Mouse (Mus musculus): Measurements from ENCODE around the gene Slc8a2.
A peak's percentile ranks its signal among the peaks of the same experiment; 100 is the strongest.

Gene Slc8a2

DNA sequence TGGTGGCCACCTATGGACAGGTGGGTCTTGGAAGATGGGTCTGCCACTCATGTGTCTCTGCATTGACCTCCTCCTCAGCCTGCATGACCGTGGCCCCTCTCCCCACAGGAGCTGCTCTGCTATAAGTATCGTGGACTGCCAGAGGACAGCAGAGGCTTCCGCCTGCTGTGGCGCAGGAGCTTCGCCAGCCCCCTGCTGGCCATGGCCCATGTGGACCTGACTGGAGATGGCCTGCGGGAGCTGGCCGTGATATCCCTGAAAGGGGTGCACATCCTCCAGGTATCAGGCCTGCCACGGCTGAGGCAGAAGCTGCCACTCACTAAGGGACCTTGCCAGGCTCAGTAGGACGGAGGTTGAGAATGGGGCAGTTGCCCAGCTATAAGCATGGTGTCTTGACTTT, 3.8 kb upstream of the Slc8a2 start:
- DNase-seq (ENCODE audit: low spot score), result no peak

DNA sequence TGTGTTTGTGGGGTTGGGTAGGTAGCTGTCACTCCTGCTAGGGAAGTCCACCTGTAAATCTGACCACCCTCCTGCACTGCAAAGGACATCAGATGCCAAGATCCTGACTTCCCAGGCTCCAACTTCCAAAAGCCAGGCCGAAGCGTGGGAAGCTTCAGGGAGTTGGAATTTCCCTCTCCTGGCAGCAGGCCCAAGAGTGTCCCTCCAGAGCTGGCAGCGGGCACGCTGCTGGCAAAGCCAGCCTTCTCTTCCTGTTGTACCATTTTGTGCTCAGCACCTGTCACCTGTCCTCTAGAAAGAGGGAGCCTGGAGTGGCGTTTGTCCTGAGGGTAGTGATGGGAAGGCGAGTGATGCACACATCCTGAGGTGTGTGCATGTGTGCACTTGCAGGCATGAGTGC, 1.3 kb upstream of the Slc8a2 start:
- DNase-seq (ENCODE audit: low spot score), result peak; percentile 61

- no peak for DNase-seq (ENCODE audit: low spot score)
Measured at GRCm38 (mm10) chr7:16128899-16129298, 727 bp upstream of the Slc8a2 start.

DNA sequence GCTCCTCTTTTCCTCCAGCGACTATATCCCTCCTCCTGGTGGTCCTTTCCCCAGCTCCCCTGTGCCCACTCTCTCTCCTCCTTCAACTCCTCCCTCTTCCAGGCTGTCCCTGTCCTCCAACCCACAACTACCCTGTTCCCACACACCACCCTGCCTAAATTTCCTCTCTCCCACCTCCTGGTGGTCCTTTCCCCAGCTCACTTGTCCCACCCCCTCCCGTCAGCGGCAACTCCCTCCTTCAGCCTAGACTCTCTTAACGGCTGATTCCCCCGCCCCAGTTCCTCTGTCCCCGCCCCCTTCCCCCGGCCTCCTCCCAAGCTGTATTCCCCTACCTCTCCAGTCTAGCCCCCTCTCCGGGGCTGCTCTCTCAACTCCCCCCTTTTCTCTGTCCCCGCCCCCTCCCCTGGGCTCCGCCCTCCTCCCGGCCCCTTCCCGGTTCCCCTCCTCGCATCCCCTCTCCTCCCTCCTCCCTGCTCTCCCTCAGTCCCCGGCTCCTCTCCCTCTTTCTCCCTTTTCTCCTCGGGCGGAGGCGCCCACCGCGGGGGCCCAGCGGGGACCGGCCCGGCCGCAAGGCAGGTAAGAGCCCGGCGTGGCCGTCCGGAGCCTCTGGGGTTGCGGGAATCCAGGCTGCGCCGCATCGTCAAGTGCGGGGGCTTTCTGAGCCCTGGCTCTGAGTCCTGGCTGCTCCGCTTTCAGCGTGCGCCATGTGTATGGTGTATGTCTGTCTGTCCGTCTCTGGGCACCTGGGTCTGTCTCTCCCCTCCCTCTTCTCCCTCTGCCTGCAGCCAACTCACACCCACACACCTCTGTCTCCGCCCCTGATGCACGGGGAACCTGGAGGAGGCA, 443 bp downstream of the Slc8a2 start:
- peak; percentile 74 for DNase-seq (ENCODE audit: low spot score)

DNA sequence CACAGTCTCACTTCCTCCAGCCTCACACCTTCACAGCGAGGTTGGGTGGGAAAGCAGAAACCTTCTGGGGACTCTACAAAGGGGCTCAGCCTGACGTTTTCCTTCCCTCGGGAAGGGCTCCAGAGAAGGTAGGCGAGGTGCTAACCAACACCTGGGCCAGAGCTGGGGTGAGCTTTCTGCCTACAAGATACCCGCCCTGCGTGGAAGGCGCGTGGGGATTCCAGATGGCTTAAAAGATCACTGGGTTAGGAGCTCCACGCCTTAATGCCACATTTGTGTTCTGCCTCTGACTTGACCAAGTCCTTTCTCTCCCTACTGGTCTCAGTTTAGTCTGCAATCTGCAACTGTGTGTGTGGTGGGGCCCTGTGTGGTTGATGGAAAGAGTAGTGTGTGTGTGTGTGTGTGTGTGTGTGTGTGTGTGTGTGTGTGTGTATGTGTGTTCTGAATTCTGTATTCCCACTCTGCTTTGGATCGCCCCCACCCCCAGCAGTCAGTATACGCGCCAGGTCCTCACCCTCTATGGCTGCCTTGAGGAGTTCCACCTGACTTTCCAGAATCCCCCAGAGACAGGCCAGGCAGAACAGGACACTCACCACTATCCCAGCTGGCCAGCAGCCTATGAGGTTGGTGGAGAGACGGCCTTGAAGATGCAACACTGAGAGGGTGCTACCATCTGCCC, 1.5 kb downstream of the Slc8a2 start:
- DNase-seq (ENCODE audit: low spot score), result no peak

DNA sequence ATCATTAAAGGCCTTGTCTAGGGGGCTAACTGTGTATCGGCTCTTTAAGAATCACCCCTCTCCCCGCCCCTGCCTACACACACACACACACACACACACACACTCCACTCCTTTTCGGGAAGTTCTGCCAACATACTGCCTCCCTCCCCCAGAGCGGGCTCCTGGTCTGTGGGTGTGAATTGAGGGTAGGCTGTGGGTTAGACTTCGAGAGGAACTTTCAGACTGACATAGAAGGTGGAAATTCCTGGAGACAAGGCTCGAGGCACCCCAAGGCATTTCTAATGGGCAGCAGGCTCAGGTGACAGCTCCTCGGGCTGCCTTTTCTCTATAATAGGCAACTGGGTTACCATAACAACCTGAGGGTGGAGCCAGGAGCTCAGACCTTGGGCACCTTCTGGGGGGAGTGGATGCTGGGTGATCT, 2.5 kb downstream of the Slc8a2 start:
- DNase-seq (ENCODE audit: low spot score), result no peak

- no peak for DNase-seq (ENCODE audit: low spot score)
Measured at GRCm38 (mm10) chr7:16132926-16133325, 3.3 kb downstream of the Slc8a2 start.

DNA sequence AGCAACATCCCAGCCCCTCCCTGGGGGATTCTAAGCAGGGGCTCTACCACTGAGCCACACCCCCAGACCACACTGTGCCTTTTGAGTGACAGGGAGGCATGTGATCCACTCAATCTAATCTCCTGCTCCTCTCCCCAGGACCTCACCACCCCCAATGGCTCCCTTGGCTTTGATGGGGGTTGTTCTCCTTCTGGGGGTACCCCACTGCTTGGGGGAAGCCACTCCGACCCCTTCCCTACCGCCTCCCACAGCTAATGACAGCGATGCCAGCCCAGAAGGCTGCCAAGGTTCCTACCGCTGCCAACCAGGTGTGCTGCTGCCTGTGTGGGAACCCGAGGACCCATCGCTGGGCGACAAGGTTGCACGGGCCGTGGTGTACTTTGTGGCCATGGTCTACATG, 4.1 kb downstream of the Slc8a2 start:
- DNase-seq (ENCODE audit: low spot score), result no peak

DNA sequence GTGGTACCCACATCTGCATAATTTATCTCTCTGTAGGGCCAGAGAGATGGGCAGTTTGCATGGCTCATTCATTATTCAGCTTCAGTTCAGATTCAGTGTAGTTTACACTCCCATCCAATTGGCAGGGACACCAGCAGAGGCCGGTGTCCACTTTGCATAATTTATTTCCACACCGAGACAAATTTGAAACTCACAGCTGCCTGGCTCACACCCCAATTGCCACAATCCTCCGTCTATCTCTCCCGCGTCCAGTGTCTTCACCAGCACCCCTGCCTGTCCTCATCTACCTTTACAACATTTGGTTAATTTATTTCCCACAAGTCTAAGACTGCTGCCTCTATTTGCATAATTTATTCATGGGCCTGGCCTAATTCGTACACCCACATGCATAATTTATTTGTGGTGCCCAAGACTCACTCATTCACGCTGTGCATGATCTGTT, 5.3 kb downstream of the Slc8a2 start:
- no peak for DNase-seq (ENCODE audit: low spot score)

GRCm38 (mm10) chr7:16146489-16147410, 17.1 kb downstream of the Slc8a2 start:
- DNase-seq (ENCODE audit: low spot score), result no peak

GRCm38 (mm10) chr7:16147643-16148042, 18.0 kb downstream of the Slc8a2 start:
- peak; percentile 90 for DNase-seq (ENCODE audit: low spot score)

DNA sequence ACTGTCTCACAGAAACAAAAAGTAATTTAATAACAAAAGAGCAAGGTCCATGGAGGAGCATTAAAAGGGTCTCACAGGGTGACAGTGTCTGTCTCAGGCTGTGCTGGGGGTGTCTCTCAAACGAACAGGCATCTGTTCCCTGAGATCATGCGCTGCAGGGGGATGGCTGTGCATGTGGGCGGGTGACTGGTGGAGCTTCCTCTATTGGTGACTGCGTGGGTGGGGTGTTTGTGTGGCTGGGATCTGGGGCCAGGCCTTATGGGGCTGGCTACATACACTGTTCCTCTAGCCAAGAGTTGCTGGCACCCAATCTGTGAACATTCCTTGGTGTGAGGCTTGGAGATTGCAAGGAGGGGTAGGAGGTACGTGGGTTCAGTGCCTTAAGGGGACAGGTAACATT, 19.6 kb downstream of the Slc8a2 start:
- no peak for DNase-seq (ENCODE audit: low spot score)

DNA sequence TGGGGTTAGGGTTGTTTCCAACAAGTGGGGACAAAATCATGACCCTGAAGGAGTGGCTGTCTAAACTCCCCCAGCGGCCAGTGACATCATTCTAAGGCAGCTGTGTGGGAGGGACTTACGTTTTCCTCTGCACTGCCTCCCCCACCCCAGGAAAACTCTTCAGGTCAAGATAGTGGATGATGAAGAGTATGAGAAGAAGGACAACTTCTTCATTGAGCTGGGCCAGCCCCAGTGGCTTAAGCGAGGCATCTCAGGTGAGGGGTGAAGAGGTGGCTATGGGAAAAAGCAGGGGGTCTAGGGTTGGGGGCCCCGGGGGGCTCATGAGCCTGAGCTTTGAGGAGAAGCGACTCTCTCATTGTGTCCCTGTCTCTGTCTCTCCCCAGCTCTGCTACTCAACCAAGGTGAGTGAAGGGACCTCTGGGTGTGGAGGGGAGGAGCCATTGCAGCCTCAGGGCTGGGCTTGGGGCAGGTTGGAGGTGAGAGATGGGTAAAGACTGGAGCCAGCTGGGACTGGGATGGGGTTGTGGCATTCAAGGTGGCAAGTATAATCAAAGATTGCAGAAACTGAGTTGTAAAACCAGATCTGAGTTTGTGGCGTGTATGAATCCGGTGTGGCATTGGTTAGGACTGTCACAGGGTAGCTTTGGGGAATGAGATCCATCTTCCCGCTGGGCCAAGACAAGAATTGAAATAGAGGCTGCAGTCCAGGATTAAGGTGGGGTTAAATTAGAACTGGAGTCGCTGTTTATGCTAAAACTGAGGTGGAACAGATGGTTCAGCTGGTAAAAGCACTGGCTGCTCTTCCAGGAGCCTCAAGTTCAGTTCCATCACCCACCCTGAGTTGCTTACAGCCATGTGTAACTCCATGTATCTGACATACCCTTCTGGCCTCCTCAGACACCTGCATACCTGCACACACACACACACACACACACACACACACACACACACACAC, 20.8 kb downstream of the Slc8a2 start:
- DNase-seq (ENCODE audit: low spot score), result no peak

GRCm38 (mm10) chr7:16153522-16153921, 23.9 kb downstream of the Slc8a2 start:
- DNase-seq (ENCODE audit: low spot score), result peak; percentile 73

GRCm38 (mm10) chr7:16155132-16155872, 25.7 kb downstream of the Slc8a2 start:
- DNase-seq (ENCODE audit: low spot score), result no peak

DNA sequence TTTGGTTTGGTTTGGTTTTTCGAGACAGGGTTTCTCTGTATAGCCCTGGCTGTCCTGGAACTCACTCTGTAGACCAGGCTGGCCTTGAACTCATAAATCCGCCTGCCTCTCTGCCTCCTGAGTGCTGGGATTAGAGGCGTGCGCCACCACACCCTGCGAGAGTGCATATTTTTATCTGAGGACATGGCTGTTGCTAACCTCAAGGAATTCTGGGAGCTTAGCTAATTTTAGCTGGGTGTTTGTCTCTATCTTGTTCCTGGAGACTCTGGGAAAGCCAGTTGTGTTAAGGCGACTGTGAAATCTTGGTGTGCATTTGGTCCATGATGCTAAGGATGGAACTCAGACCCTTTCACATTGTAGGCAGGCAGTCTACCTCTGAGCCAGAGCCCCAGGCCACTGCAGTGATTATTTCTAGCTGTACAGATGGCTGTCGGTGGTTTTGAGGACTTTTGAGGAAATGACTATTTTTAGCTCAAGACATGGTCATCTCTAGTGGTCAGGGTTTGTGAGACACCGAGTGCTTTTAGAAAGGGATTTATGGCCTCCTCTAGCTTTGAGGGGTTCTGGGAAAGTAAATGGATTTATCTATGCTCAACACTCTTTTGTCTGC, 26.6 kb downstream of the Slc8a2 start:
- no peak for DNase-seq (ENCODE audit: low spot score)

GRCm38 (mm10) chr7:16158735-16159134, 29.1 kb downstream of the Slc8a2 start:
- DNase-seq (ENCODE audit: low spot score), result no peak

- DNase-seq (ENCODE audit: low spot score), result no peak
Measured at GRCm38 (mm10) chr7:16160702-16161101, 31.1 kb downstream of the Slc8a2 start.

DNA sequence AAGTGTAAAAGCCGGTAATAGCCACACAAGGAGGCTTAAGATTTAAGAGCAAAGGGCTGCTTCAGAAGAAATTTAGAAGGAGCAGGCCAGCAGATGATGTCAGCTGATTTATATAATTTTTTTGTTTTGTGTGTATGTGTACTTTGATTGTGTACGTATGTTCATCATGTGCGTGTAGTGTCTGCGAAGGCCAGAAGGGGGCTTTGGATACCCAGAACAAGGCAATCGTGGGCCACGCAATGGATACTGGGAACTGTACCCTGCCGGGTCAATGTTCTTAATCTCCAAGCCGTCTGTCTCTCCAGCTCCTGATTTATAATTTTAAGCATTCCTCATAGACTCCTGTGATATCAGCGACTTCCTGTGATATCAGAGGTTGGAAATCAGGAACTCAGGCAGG, 31.7 kb downstream of the Slc8a2 start:
- DNase-seq (ENCODE audit: low spot score), result no peak

DNA sequence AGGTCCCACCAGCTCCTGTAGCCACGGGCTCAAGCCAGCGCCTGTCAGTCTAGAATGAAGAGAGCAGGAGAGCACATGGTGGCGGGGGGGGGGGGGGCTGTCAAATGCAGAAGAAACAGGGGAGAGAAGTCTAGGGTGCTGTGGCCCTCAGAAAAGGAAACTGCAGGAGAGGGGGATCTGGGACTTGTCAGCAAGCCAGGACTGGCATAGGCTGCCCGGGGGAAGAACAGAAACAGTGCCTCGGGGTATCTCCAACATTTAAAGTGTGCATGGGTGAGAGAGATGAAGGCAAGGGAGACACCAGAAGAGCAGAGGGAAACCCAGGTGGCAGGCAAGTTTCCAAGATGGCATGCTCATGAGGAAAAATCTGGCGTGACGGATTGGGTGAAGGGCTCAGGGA, 32.4 kb downstream of the Slc8a2 start:
- no peak for DNase-seq (ENCODE audit: low spot score)
